Mouse (Mus musculus) right cerebral cortex, adult 2 months (tissue): ENCODE measurements around the gene Wdr62.
"Not testable (repeated sequence)": the region's sequence is repeated elsewhere in the genome, so short reads cannot be mapped to it uniquely, and the experiment has no call there.

Experiments used
- DNase-seq, 2 experiments: peaks; one replicate each; pipeline ENCODE4 v3.0.0; 2021 to 2022; ENCODE audit warnings: low spot score in 2 of 2

The Wdr62 gene

DNA sequence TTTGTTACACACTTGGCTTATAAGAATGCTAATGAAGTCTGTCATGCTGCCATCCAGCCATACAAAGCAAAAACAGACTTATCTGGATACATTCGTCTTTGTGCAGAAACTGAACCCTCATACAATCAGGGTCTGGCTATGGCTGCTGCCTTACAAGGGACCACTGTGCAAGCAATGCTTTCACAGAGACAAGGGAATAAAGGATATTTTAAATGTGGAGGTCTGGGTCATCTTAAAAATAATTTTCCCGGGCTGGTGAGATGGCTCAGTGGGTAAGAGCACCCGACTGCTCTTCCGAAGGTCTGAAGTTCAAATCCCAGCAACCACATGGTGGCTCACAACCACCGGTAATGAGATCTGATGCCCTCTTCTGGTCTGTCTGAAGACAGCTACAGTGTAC is 73.9 kb downstream of the Wdr62 start:
- not testable (repeated sequence) for DNase-seq

DNA sequence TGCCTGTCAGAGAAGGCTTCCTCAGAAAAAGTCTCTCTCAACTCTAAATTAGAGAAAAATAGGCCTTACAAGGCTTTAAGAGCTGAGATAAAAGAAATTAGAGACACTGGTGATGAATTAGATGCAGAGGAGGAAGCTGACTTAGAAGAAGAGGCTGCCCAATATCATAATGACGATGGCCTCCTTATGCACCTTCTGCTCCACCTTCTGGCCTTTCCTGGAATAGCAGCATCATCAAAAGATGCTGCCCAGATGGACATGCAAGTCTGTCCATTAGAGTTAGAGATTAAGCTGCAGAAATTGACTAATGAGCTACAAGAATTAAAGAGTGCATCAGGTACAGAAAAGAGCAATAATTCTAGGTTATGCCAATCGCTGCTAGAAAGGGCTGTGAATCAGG is 74.8 kb downstream of the Wdr62 start:
- peak; percentile 53 to 69 for DNase-seq

DNA sequence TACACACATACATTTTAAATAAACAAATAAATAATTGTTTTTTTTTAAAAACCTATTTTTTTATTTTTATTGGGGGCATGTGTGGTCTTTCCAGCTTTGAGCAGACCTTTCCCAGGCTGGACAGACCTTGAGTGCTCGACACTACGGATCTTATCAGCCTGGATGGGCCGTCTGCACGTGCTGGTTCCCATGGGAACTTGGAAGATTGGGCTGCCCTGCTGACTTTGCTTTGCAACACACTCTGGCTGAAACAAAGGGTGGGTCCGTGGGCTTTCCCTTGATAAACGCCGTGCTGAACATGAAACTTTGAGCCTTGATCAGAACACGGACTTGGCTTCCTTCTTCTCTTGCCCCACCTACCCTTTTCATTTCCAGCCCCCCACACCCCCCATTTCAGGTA is 75.8 kb downstream of the Wdr62 start:
- DNase-seq = no peak

DNA sequence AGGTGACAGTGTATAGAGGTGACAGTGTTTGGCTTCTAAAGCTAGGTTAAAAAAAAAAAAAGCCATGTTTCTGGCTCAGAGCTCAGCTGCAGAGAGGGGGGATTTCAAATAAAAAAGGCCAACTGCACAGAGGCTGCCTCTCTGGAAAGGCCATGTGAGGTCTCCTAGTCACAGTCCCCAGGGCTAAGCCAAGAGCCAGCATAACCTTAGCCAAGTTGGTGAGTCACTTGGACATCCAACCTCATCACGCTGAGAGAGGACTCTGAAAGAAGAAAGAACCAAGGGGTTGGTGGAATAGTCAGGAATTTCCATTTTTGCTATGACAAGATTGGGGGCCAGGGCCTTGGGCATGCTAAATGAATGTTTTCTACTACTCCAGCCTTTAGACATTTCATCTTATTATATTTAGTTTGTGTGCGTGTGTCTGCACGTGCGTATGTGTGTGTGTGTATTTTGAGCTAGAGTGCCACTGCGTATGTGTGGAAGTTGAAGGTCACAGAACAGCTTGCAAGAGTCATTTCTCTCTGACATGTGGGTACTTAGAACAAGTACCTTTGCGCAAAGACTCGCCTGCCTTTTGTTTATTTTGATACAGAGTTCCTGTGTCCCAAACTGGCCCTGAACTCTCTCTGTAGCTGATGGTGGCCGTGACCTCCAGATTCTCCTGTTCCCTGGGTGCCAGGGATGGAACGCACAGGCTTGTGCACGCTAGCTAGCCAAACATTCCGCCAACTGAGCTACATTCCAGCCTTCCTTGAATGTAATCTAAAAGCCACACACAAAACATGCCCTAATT is 77.1 kb downstream of the Wdr62 start:
- no peak for DNase-seq

DNA sequence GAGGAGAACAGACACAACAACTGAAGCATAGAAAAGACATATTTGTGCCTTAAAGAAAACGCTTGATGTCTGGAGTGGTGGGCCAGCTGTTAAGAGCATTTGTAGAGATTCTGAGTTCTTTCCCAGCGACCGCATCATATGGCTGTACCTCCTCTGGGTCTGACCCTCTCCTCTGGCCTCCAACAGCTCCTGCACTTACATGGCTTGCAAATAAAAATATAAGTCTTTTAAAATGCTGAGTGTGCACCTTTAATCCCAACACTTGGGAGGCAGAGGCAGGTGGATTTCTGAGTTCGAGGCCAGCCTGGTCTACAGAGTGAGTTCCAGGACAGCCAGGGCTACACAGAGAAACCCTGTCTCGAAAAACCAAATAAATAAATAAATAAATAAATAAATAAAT is 79.6 kb downstream of the Wdr62 start:
- not testable (repeated sequence) for DNase-seq

DNA sequence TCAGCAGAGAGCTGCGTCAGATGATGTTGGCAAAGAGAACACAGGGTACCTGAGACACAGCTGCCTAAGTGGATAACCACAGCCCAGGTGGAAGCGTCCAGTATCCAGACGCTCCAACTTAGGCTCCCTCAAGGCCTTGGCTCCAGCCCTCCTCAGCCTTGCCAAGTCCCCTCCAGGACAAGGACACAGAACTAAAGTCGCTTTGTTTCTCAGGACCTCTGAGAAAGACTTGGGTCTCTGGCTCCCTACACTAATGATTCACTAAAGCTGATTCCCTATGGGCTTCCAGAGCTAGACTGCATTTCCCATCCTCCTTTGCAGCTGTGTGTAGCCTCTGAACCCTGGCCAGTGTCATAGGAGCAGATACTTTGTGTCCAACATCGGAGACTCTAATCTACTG is 80.0 kb downstream of the Wdr62 start:
- no peak for DNase-seq

DNA sequence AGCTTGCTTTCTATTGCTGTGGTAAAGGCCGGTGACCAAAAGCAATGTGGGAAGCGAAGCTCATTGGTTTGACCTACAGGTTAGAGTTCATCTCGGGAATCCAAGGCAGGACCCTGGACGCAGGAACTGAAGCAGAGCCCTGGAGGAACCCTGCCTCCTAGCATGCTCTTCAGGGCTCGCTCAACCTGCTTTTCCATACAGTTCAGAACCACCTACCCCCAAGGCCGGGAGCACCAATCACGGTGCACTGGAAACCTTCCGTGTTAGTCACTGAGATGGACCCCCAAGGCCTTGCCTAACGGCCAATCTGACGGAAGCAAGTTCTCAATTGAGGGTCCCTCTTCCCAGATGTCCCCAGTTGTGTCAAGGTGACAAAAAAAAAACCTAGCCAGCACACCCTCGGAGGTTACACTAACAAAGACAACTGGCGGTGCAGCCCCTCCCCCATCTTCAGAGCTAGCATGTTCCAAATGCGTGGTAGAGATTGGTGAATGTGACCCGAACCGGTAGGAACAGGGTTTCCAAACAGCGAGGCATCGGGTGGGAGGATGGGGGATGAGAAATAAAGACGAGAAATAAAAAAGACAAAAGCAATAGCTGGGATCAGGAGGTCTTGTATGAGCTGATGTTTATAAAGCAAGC is 80.6 kb downstream of the Wdr62 start:
- no peak for DNase-seq

DNA sequence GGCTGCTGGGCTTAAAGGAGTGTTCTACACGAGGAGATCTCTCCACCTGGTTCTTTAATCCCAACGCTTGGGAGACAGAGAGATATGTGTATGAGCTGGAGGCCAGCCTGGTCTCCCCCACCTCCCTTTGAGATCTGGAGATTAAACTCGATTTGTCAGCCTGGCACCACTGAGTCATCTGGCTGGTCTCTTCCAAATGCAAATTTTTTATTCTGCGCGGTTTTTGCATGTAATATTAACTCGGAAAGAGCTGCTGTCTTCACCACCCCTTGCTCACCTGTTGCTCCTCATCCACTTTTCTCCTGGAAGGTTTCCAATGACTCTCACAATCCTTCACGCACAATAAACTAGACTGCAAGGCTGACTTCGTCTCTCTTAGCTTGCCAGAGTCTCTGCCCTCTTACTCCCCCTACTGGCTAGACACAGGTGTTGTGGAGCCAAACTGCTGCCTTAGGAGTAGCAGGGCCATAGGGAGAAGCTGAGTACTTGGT is 81.7 kb downstream of the Wdr62 start, which contains the start of gene Capns1:
TSS of gene Capns1 (minus strand) at position 331 of the 491 bp plus-strand sequence.
- DNase-seq = peak; percentile 61 to 62

DNA sequence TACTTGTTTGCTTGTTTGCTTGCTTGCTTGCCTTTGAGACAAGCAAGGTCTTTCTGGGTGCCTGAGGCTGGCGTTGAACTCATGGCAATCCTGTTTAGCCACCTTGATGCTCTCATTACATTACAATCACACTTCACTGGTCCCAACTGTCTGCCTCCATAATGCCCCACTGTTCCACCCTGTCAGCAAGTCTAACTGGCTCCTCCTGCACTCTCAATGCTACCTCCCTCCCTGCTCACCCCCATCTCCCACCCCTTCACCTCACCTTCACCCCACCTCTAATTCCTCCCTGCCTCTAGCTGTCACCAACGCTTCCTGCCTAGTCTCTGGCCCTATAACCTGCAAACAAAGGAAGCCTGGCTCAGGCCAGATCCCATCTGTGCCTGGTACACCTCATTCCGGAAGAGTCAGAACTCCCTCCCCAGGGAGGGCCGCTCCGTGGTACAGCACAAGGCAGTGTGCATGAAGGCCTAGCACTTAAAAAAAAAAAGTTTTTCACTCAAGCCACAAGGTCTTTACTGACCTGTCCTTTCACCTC is 82.6 kb downstream of the Wdr62 start:
- DNase-seq = no peak

DNA sequence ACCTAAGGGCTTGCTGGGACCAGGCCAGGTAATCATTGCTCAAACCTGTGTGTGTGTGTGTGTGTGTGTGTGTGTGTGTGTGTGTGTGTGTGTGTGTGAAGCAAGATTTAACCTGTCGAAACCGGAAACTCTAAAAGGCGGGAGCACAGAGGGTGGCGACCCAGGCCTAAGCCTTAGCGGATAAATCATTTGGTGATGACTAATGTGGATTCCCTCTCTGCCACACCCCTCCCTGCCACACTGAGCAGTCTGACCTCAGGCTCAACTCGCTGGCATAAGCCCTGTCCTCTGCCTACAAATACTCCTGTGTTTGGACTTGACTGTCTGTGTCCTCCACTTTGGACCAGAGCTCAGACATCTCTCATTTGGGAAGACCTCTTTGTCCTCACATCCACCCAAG is 84.0 kb downstream of the Wdr62 start:
- DNase-seq = no peak

DNA sequence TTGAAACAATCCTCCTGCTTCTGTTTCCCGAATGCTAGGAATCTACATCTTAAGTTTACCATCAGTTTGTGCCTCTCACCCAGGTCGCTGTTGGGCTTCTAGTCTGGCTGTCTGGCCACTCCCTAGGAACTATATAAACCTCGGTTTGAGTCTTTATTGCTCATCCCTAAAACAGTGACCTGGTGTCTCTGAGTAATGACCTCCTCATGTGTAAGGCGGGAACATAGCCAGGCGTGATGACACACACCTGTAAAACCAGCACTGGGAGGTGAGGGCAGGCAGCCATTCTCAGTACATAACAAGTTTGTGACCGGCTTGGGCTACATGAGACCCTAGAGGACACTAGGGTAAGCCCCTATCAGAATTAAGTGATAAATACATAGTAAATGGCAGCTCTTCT is 84.8 kb downstream of the Wdr62 start:
- DNase-seq = no peak

DNA sequence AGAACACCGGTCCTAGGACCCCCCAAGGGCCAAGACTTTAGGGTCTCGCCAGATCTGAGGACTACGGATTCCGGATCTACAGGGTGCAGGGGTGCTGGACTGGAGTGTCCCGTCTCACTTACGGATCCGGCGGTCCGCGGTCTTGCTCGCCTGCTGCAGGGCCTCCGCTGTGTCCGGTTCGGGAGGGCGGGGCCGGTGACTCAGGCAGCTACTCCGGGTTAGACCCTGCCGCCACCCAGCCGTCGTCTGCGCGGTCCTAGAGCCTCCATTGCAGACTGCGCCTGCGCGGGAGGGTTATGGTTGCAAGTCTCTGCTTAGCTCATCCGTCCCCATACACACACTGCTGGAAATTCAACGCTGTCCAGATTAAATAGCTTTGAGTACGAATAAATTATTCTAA is 85.3 kb downstream of the Wdr62 start:
- DNase-seq = peak; percentile 95

DNA sequence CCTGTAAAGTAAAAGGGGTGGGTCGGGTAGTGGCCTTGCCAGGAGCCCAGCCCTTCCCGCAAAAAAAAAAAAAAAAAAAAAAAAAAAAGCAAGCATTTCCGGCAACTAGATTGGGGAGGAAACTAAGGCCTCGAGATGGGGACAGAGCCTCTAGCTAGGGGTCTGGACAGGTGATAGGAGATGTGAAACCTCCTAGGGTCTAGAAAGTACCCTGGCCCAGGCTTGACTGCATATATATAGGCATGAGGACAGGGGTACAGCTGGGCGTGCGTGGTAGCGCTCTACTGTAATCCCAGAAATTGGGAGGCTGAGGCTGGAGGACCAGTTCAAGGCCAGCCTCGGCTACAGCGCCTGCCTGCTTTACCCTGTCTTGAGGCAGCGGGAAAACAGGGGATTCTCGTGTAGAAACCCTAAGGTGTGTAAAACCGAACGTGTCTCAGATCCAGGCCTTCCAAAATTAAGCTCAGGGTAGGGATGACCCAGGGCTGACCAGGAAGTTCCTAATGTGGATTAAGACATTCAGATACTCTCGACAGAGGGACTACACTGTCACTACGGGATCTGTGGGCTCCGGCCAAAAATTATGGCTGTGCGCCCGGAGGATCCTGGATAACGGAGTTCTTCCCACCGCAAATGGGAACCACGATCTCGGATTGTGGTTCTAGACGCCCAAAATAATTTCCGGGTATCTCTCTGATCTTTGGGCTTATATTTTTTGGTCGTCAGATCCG is 86.0 kb downstream of the Wdr62 start:
- peak; percentile 29 to 40 for DNase-seq

DNA sequence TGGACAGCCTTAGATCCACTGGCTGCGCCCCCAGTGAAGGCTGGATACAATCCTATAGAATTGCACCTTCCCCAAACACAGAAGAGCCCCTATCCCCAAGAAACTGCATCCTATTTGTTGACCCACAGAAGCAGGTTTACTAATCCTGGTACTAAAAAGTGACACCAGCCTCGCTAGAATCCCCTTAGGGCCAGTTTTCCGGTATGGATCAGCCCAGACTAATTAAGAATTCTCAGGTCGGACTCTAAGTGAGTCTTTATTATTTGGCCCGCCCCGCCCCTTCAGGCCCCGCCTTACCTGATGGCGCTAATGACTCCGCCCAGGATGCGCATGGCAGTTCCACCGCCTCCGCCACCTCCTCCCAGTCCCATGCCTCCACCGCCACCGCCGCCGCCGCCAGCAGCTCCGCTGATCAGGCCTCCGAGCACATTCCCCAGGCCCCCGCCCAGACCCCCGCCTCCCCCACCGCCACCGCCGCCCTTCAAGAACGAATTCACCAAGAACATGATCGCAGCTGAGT is 86.6 kb downstream of the Wdr62 start:
- peak; percentile 66 to 72 for DNase-seq

DNA sequence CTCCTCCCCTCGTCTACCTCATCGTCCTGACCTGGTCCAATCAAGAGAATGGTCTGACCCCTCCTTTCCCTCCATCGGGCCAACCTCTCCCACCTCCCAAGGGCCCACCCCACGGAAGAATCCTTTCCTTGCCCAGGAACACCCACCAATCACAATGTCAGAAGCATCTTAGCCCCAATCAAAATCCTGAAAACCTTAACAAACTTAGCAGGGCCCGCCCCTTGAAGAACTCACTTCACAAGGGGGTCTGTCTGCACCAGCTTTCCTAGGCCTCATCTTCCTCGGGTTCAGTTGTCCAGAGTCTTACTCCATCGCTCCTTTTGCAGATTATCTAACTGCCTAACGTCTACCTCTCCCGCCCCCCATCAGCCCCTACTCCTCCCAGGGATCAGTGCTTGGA is 87.2 kb downstream of the Wdr62 start:
- no peak for DNase-seq

DNA sequence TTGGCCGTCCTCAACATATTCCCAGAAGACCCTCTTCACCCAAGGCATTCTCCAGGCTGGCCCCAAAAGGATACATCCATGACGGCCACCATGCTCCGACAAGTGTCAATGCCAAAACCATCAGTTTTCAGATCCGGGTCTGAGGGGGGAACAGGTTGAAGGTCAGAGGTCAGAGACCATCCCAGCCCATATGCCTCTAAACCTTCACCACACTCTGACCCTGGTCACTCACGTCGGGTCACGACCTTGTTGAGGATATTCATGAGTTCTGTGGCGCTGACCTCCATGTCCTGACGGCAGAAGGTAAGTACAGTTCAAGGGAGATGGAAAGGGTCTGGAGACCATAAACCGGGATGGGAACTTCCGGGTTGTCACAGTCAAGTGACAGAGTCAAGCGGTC is 88.1 kb downstream of the Wdr62 start:
- no peak for DNase-seq
